Comparison of ENCODE assay signal across 9 mouse cellular contexts in genomic region chr13:48994903-48995302, GRCm38 (mm10). TPM values are rescaled to one million over a fixed set of nuclear protein-coding genes. Genes with fewer than 3 reads are reported as not detected.
DNase-seq lines count a peak whose midpoint lies in the region; ATAC-seq lines count a peak whose summit lies in the region.
"Had no signal": no experiment of that assay in that cellular context is flagged by ENCODE, and none has a peak within 500 bp of the region (broad histone marks: within the 10 kb centered on the region; RNA-seq: fewer than 3 reads in every experiment).

No protein-coding gene starts in this region.

- H3K4me1 ChIP-seq in forebrain, embryonic 13.5 days, result peaks cover 12% of the 10 kb centered on the region; the same call in 1 of the 2 replicates
- H3K4me1 ChIP-seq in midbrain, embryonic 14.5 days (ENCODE audit: control insufficient read depth, insufficient read depth, low read length), result 0 out of 2 replicates have a peak, but pooled peaks cover 3% of the 10 kb centered on the region

- no peaks in the 10 kb centered on the region; the same call in 1 of the 2 replicates for H3K9me3 ChIP-seq in forebrain, embryonic 13.5 days (replicated peaks)
- no peaks in the 10 kb centered on the region for H3K9me3 ChIP-seq in midbrain, embryonic 14.5 days (ENCODE audit: control insufficient read depth, low read length)
- H3K9me3 ChIP-seq: midbrain, embryonic 12.5 days had no signal

- WGBS in forebrain, embryonic 13.5 days, result 7% methylated on average over 3 of the region's 3 CpGs
- WGBS in midbrain, embryonic 14.5 days, result 1% methylated on average over 3 of the region's 3 CpGs

- no peak overlapping the region for H3K27ac ChIP-seq in forebrain, embryonic 13.5 days
- no peak overlapping the region for H3K27ac ChIP-seq in midbrain, embryonic 14.5 days (replicated peaks; ENCODE audit: low read depth, low read length)
- H3K27ac ChIP-seq: midbrain, embryonic 12.5 days had no signal

- peak; percentile 69 for DNase-seq in 416B (ENCODE audit: low read depth)
- DNase-seq in CD4-positive, CD25-positive, alpha-beta regulatory T cell, adult 2 months (ENCODE audit: low read depth, low spot score), result peak; percentile 77
- peak; percentile 47 for DNase-seq in midbrain, embryonic 14.5 days
- DNase-seq in cerebellum, adult 9-11 months, result no peak
- DNase-seq in urinary bladder, adult 2 months (ENCODE audit: low spot score), result no peak
- no peak for DNase-seq in gastrocnemius, adult 8-10 months (ENCODE audit: low spot score in 2 of 2)
- DNase-seq: adrenal gland, adult 8-10 months had no signal

- peak; percentile 68 for ATAC-seq in forebrain, embryonic 13.5 days
- ATAC-seq in midbrain, embryonic 14.5 days (ENCODE audit: low FRiP score, low TSS enrichment), result no peak

- H3K36me3 ChIP-seq in forebrain, embryonic 13.5 days (ENCODE audit: poor library complexity, severe bottlenecking), result no peaks in the 10 kb centered on the region
- H3K36me3 ChIP-seq in midbrain, embryonic 14.5 days (ENCODE audit: control insufficient read depth, insufficient read depth, low read length), result no peaks in the 10 kb centered on the region
- H3K36me3 ChIP-seq: midbrain, embryonic 12.5 days had no signal

- H3K4me3 ChIP-seq in forebrain, embryonic 13.5 days, result no peak overlapping the region
- H3K4me3 ChIP-seq in midbrain, embryonic 14.5 days (replicated peaks; ENCODE audit: low read depth, low read length), result no peak overlapping the region
- H3K4me3 ChIP-seq: midbrain, embryonic 12.5 days had no signal

- no peak overlapping the region for H3K9ac ChIP-seq in forebrain, embryonic 13.5 days
- H3K9ac ChIP-seq in midbrain, embryonic 14.5 days (replicated peaks; ENCODE audit: low read length), result no peak overlapping the region
- H3K9ac ChIP-seq: midbrain, embryonic 12.5 days had no signal

- no peaks in the 10 kb centered on the region for H3K27me3 ChIP-seq in forebrain, embryonic 13.5 days
- no peaks in the 10 kb centered on the region for H3K27me3 ChIP-seq in midbrain, embryonic 14.5 days (ENCODE audit: control insufficient read depth, insufficient read depth, low read length)
- H3K27me3 ChIP-seq: midbrain, embryonic 12.5 days had no signal

- H3K4me2 ChIP-seq in forebrain, embryonic 13.5 days, result no peak overlapping the region
- H3K4me2 ChIP-seq in midbrain, embryonic 14.5 days (ENCODE audit: low read length), result no peak overlapping the region
- H3K4me2 ChIP-seq: midbrain, embryonic 12.5 days had no signal

RNA-seq across cellular contexts. Expression of gene Fam120a, which starts 27.1 kb away (rescaled TPM):
- polyA plus RNA-seq in forebrain, embryonic 13.5 days (2015; fragmentation: Nextera tagmentation; extraction: Ambion mirVana), result 16.0 and 16.3 TPM in 2 replicates
- polyA plus RNA-seq in midbrain, embryonic 14.5 days (2014; fragmentation: Nextera tagmentation; extraction: Ambion mirVana), result 16.0 and 17.3 TPM in 2 replicates
- polyA plus RNA-seq in urinary bladder, adult 2 months (2012; rRNA removed), result 80.1 and 101 TPM in 2 replicates
- 100 to 1,000 TPM; 110 to 144 (median 118) TPM for total RNA-seq in gastrocnemius, adult 8-10 months (2022)

Comparison
In these comparisons a context has a peak if more than half of its experiments do, and no peak if none do; other contexts are left out.
1. DNase-seq: peak in 416B (single experiment), CD4-positive, CD25-positive, alpha-beta regulatory T cell, adult 2 months (single experiment) and midbrain, embryonic 14.5 days (single experiment); none in cerebellum, adult 9-11 months (single experiment), urinary bladder, adult 2 months (single experiment) and gastrocnemius, adult 8-10 months (0 of 2).